ENCODE assay signal across 8 mouse cellular contexts in genomic region chr7:73594492-73595139, GRCm38 (mm10). TPM values are rescaled to one million over a fixed set of nuclear protein-coding genes. Genes with fewer than 3 reads are reported as not detected.
DNase-seq lines count a peak whose midpoint lies in the region; ATAC-seq and TF ChIP-seq lines count a peak whose summit lies in the region.

No protein-coding gene starts in this region.

- no peaks in the 10 kb centered on the region for H3K27me3 ChIP-seq in megakaryocyte, embryonic 14.5 days (replicated peaks)
- H3K27me3 ChIP-seq in heart, embryonic 16.5 days (ENCODE audit: control insufficient read depth, insufficient read depth, low read length), result no peaks in the 10 kb centered on the region
- H3K27me3 ChIP-seq in limb, embryonic 14.5 days (ENCODE audit: control insufficient read depth, insufficient read depth, low read length), result no peaks in the 10 kb centered on the region
- H3K27me3 ChIP-seq in neural tube, embryonic 11.5 days (ENCODE audit: control insufficient read depth, insufficient read depth, low read length), result no peaks in the 10 kb centered on the region

- peaks cover 4% of the 10 kb centered on the region for H3K36me3 ChIP-seq in megakaryocyte, embryonic 14.5 days (replicated peaks; ENCODE audit: low read length)
- H3K36me3 ChIP-seq in heart, embryonic 16.5 days (ENCODE audit: control insufficient read depth, insufficient read depth), result no peaks in the 10 kb centered on the region
- H3K36me3 ChIP-seq in limb, embryonic 14.5 days (ENCODE audit: control insufficient read depth, insufficient read depth, low read length), result no peaks in the 10 kb centered on the region
- no peaks in the 10 kb centered on the region for H3K36me3 ChIP-seq in neural tube, embryonic 11.5 days (ENCODE audit: control insufficient read depth, insufficient read depth, low read length)

- peak; percentile 85 for DNase-seq in embryo, embryonic 10.5 days (ENCODE audit: low spot score)
- DNase-seq in limb, embryonic 14.5 days (ENCODE audit: low spot score), result peak; percentile 67
- peak; percentile 63 for DNase-seq in neural tube, embryonic 11.5 days (ENCODE audit: low spot score)
- no peak for DNase-seq in urinary bladder, postnatal 10 days (ENCODE audit: low spot score)
- no peak for DNase-seq in layer of hippocampus, postnatal 10 days (ENCODE audit: low spot score in 2 of 2)

- H3K4me2 ChIP-seq in heart, embryonic 16.5 days (ENCODE audit: low read depth, low read length), result peak overlapping the region; percentile 75
- peak overlapping the region; percentile 35 for H3K4me2 ChIP-seq in limb, embryonic 14.5 days (replicated peaks; ENCODE audit: low read depth, low read length, severe bottlenecking)
- peak overlapping the region; percentile 46 for H3K4me2 ChIP-seq in neural tube, embryonic 11.5 days (ENCODE audit: low read depth)

- peak overlapping the region; percentile 93 for H3K4me3 ChIP-seq in megakaryocyte, embryonic 14.5 days (replicated peaks)
- peak overlapping the region; percentile 45 for H3K4me3 ChIP-seq in heart, embryonic 16.5 days (ENCODE audit: low read length)
- H3K4me3 ChIP-seq in limb, embryonic 14.5 days (replicated peaks; ENCODE audit: low read length), result peak overlapping the region; percentile 13
- peak overlapping the region; percentile 7; the same call in 1 of the 2 replicates for H3K4me3 ChIP-seq in neural tube, embryonic 11.5 days (ENCODE audit: low read depth, low read length)

- peak overlapping the region; percentile 99 for H3K27ac ChIP-seq in heart, embryonic 16.5 days (ENCODE audit: low read length)
- peak overlapping the region; percentile 92 for H3K27ac ChIP-seq in limb, embryonic 14.5 days (replicated peaks; ENCODE audit: low read depth, low read length)
- peak overlapping the region; percentile 90 for H3K27ac ChIP-seq in neural tube, embryonic 11.5 days (ENCODE audit: low read depth, low read length)

- peaks cover 37% of the 10 kb centered on the region for H3K4me1 ChIP-seq in megakaryocyte, embryonic 14.5 days
- peaks cover 29% of the 10 kb centered on the region for H3K4me1 ChIP-seq in heart, embryonic 16.5 days (ENCODE audit: control insufficient read depth, insufficient read depth, low read length)
- peaks cover 39% of the 10 kb centered on the region for H3K4me1 ChIP-seq in limb, embryonic 14.5 days (ENCODE audit: control insufficient read depth, insufficient read depth, low read length)
- peaks cover 19% of the 10 kb centered on the region for H3K4me1 ChIP-seq in neural tube, embryonic 11.5 days (ENCODE audit: control insufficient read depth, insufficient read depth, low read length)

- 0 out of 2 replicates have a peak, but pooled peaks cover 5% of the 10 kb centered on the region for H3K9me3 ChIP-seq in megakaryocyte, embryonic 14.5 days
- H3K9me3 ChIP-seq in heart, embryonic 16.5 days (replicated peaks; ENCODE audit: control insufficient read depth, low read length), result no peaks in the 10 kb centered on the region
- no peaks in the 10 kb centered on the region for H3K9me3 ChIP-seq in limb, embryonic 14.5 days (ENCODE audit: control insufficient read depth, low read length)
- H3K9me3 ChIP-seq in neural tube, embryonic 11.5 days (ENCODE audit: control insufficient read depth, low read length), result no peaks in the 10 kb centered on the region

- TF ChIP-seq POLR2A in limb, embryonic 14.5 days (IDR thresholded peaks at IDR 0.05; ENCODE audit: borderline replicate concordance, extremely low read depth, insufficient read depth, insufficient read length), result no peak

- no peak for ATAC-seq in megakaryocyte, adult 5-6 weeks (ENCODE audit: poor library complexity, severe bottlenecking)
- no peak for ATAC-seq in heart, embryonic 16.5 days (replicated peaks; ENCODE audit: extremely low read depth, insufficient read depth, low FRiP score)
- no peak for ATAC-seq in limb, embryonic 14.5 days (ENCODE audit: low FRiP score, low read depth)
- ATAC-seq in neural tube, embryonic 11.5 days (ENCODE audit: insufficient read depth, low FRiP score, low TSS enrichment), result peak; percentile 42; the same call in 1 of the 2 replicates

- 1% methylated on average over 14 of the region's 14 CpGs for WGBS in heart, embryonic 16.5 days
- 2% methylated on average over 14 of the region's 14 CpGs for WGBS in limb, embryonic 14.5 days
- WGBS in neural tube, embryonic 11.5 days, result under 1% methylated on average over 14 of the region's 14 CpGs

- H3K9ac ChIP-seq in heart, embryonic 16.5 days (ENCODE audit: low read length), result peak overlapping the region; percentile 75
- H3K9ac ChIP-seq in limb, embryonic 14.5 days (ENCODE audit: low read depth, low read length, severe bottlenecking), result 0 out of 2 replicates have a peak overlapping the region, but pooled peaks have one; percentile 3
- no peak overlapping the region for H3K9ac ChIP-seq in neural tube, embryonic 11.5 days (ENCODE audit: low read length)

RNA-seq across cellular contexts. Expression of gene Chd2, which starts 53.0 kb away (rescaled TPM):
- 3.1 and 38.7 TPM in 2 replicates for polyA plus RNA-seq in megakaryocyte, embryonic 14.5 days (2012; ENCODE audit: insufficient read depth, low replicate concordance)
- total RNA-seq in megakaryocyte, adult 5-6 weeks (2015), result 51.4 and 54.4 TPM in 2 replicates
- 88.6 and 119 TPM in 2 replicates for total RNA-seq in megakaryocyte, adult 5-6 weeks (2017)
- polyA plus RNA-seq in heart, embryonic 16.5 days (2015; fragmentation: Nextera tagmentation; extraction: Ambion mirVana), result 33.1 and 36.5 TPM in 2 replicates
- polyA plus RNA-seq in limb, embryonic 14.5 days (2012; rRNA removed), result 55.6 and 61.7 TPM in 2 replicates
- polyA plus RNA-seq in limb, embryonic 14.5 days (2014; fragmentation: Nextera tagmentation; extraction: Ambion mirVana), result 56.5 and 65.4 TPM in 2 replicates
- polyA plus RNA-seq in neural tube, embryonic 11.5 days (2014; fragmentation: Nextera tagmentation; extraction: Ambion mirVana), result 43.7 and 44.7 TPM in 2 replicates
- 10 to 100 TPM; 47.7 to 50.3 TPM for total RNA-seq in layer of hippocampus, postnatal 10 days (2021)

Comparison
In these comparisons a context has a peak if more than half of its experiments do, and no peak if none do; other contexts are left out.
1. H3K4me3 ChIP-seq: peak in every context shown above with its lines; median percentile 93 in megakaryocyte, embryonic 14.5 days; 45 in heart, embryonic 16.5 days; 13 in limb, embryonic 14.5 days; 7 in neural tube, embryonic 11.5 days.
2. DNase-seq: peak in embryo, embryonic 10.5 days (single experiment), limb, embryonic 14.5 days (single experiment) and neural tube, embryonic 11.5 days (single experiment); none in urinary bladder, postnatal 10 days (single experiment) and layer of hippocampus, postnatal 10 days (0 of 2).
3. Peak in every context shown above with its lines, with median percentiles within 50 percentile points of each other: H3K27ac ChIP-seq and H3K4me2 ChIP-seq.